Mouse (Mus musculus): ENCODE data around the gene Ggt6. TPM values are rescaled to one million over a fixed set of nuclear protein-coding genes. Genes with fewer than 3 reads are reported as not detected.
"Not testable (repeated sequence)": the region's sequence is repeated elsewhere in the genome, so short reads cannot be mapped to it uniquely, and the experiment has no call there.

The Ggt6 gene
- polyA plus RNA-seq, 1 experiment from 2014 or later, result not detected

GRCm38 (mm10) chr11:72428694-72429093, 6.6 kb upstream of the Ggt6 start:
- H3K4me2 ChIP-seq (ENCODE audit: low read length), result peak overlapping the region; percentile 47
- 4% methylated on average over 5 of the region's 5 CpGs for WGBS

GRCm38 (mm10) chr11:72429288-72429690, 6.0 kb upstream of the Ggt6 start:
- H3K9ac ChIP-seq (ENCODE audit: low read length), result no peak overlapping the region
- H3K4me1 ChIP-seq (ENCODE audit: control insufficient read depth in 2 of 2, insufficient read depth in 2 of 2, low read length in 2 of 2), result 0 out of 4 replicates have a peak, but pooled peaks cover 0 to 2% of the 10 kb centered on the region in 2 experiments

More at GRCm38 (mm10) chr11:72428694-72429093, 6.6 kb upstream of the Ggt6 start:
- no peaks in the 10 kb centered on the region for H3K9me3 ChIP-seq (ENCODE audit: control insufficient read depth, low read length)
- no peak overlapping the region for H3K4me3 ChIP-seq (ENCODE audit: control insufficient read depth in 1 of 2, insufficient read depth in 1 of 2, low read depth in 1 of 2, low read length in 2 of 2)
- H3K9ac ChIP-seq (ENCODE audit: low read length), result no peak overlapping the region
- no peaks in the 10 kb centered on the region for H3K27me3 ChIP-seq (ENCODE audit: control insufficient read depth, insufficient read depth, low read length)
- H3K4me1 ChIP-seq (ENCODE audit: control insufficient read depth in 2 of 2, insufficient read depth in 2 of 2, low read length in 2 of 2), result 0 out of 4 replicates have a peak, but pooled peaks cover 0 to 2% of the 10 kb centered on the region in 2 experiments
- no peaks in the 10 kb centered on the region for H3K36me3 ChIP-seq (ENCODE audit: control insufficient read depth, insufficient read depth, low read length)
- no peak overlapping the region for H3K27ac ChIP-seq (replicated peaks in 1 of 2; ENCODE audit: control insufficient read depth in 1 of 2, insufficient read depth in 1 of 2, low read depth in 2 of 2, low read length in 2 of 2)
- ATAC-seq (ENCODE audit: insufficient number of reproducible peaks, insufficient read depth, low FRiP score, low read depth), result peak; percentile 35; the same call in 1 of the 2 replicates

GRCm38 (mm10) chr11:72430311-72431068, 4.8 kb upstream of the Ggt6 start:
- H3K36me3 ChIP-seq (ENCODE audit: control insufficient read depth, insufficient read depth, low read length); ATAC-seq (ENCODE audit: insufficient number of reproducible peaks, insufficient read depth, low FRiP score, low read depth); H3K9ac ChIP-seq (ENCODE audit: low read length); H3K9me3 ChIP-seq (ENCODE audit: control insufficient read depth, low read length); H3K4me2 ChIP-seq (ENCODE audit: low read length); H3K4me1 ChIP-seq (ENCODE audit: control insufficient read depth in 2 of 2, insufficient read depth in 2 of 2, low read length in 2 of 2); H3K27me3 ChIP-seq (ENCODE audit: control insufficient read depth, insufficient read depth, low read length); H3K4me3 ChIP-seq (ENCODE audit: control insufficient read depth in 1 of 2, insufficient read depth in 1 of 2, low read depth in 1 of 2, low read length in 2 of 2); H3K27ac ChIP-seq (replicated peaks in 1 of 2; ENCODE audit: control insufficient read depth in 1 of 2, insufficient read depth in 1 of 2, low read depth in 2 of 2, low read length in 2 of 2): not testable (repeated sequence)
- WGBS, result 65% methylated on average over 9 of the region's 9 CpGs

More at GRCm38 (mm10) chr11:72429288-72429690, 6.0 kb upstream of the Ggt6 start:
- peak; percentile 72 for ATAC-seq (ENCODE audit: insufficient number of reproducible peaks, insufficient read depth, low FRiP score, low read depth)
- Histone ChIP-seq H3K4me3 (ENCODE audit: control insufficient read depth in 1 of 2, insufficient read depth in 1 of 2, low read depth in 1 of 2, low read length in 2 of 2) (peak overlapping the region; percentile 7 to 28; a peak in 2 of 4 replicates), H3K4me2 (ENCODE audit: low read length) (peak overlapping the region; percentile 47), H3K27me3 (ENCODE audit: control insufficient read depth, insufficient read depth, low read length) (no peaks in the 10 kb centered on the region), H3K9me3 (ENCODE audit: control insufficient read depth, low read length) (no peaks in the 10 kb centered on the region), H3K27ac (replicated peaks in 1 of 2; ENCODE audit: control insufficient read depth in 1 of 2, insufficient read depth in 1 of 2, low read depth in 2 of 2, low read length in 2 of 2) (peak overlapping the region; percentile 34 to 83; a peak in 3 of 4 replicates), H3K36me3 (ENCODE audit: control insufficient read depth, insufficient read depth, low read length) (no peaks in the 10 kb centered on the region)
- 37% methylated on average over 7 of the region's 7 CpGs for WGBS

GRCm38 (mm10) chr11:72435694-72436045, 344 bp downstream of the Ggt6 start:
- no peaks in the 10 kb centered on the region for H3K9me3 ChIP-seq (ENCODE audit: control insufficient read depth, low read length)
- H3K27me3 ChIP-seq (ENCODE audit: control insufficient read depth, insufficient read depth, low read length), result no peaks in the 10 kb centered on the region
- H3K27ac ChIP-seq (replicated peaks in 1 of 2; ENCODE audit: control insufficient read depth in 1 of 2, insufficient read depth in 1 of 2, low read depth in 2 of 2, low read length in 2 of 2), result no peak overlapping the region
- no peak overlapping the region for H3K9ac ChIP-seq (ENCODE audit: low read length)
- H3K4me2 ChIP-seq (ENCODE audit: low read length), result no peak overlapping the region
- peak; percentile 37; the same call in 1 of the 2 replicates for ATAC-seq (ENCODE audit: insufficient number of reproducible peaks, insufficient read depth, low FRiP score, low read depth)
- H3K4me3 ChIP-seq (ENCODE audit: control insufficient read depth in 1 of 2, insufficient read depth in 1 of 2, low read depth in 1 of 2, low read length in 2 of 2), result no peak overlapping the region
- H3K36me3 ChIP-seq (ENCODE audit: control insufficient read depth, insufficient read depth, low read length), result no peaks in the 10 kb centered on the region
- WGBS, result 18% methylated on average over 2 of the region's 2 CpGs
- peaks cover 7 to 8% of the 10 kb centered on the region in 2 experiments; a peak in 3 of 4 replicates for H3K4me1 ChIP-seq (ENCODE audit: control insufficient read depth in 2 of 2, insufficient read depth in 2 of 2, low read length in 2 of 2)

- H3K36me3 ChIP-seq (ENCODE audit: control insufficient read depth, insufficient read depth, low read length), result no peaks in the 10 kb centered on the region
- no peak overlapping the region for H3K27ac ChIP-seq (replicated peaks in 1 of 2; ENCODE audit: control insufficient read depth in 1 of 2, insufficient read depth in 1 of 2, low read depth in 2 of 2, low read length in 2 of 2)
- H3K4me1 ChIP-seq (ENCODE audit: control insufficient read depth in 2 of 2, insufficient read depth in 2 of 2, low read length in 2 of 2), result peaks cover 7 to 8% of the 10 kb centered on the region in 2 experiments; a peak in 3 of 4 replicates
- ATAC-seq (ENCODE audit: insufficient number of reproducible peaks, insufficient read depth, low FRiP score, low read depth), result no peak
- no peak overlapping the region for H3K4me3 ChIP-seq (ENCODE audit: control insufficient read depth in 1 of 2, insufficient read depth in 1 of 2, low read depth in 1 of 2, low read length in 2 of 2)
- H3K9me3 ChIP-seq (ENCODE audit: control insufficient read depth, low read length), result no peaks in the 10 kb centered on the region
- H3K9ac ChIP-seq (ENCODE audit: low read length), result no peak overlapping the region
- H3K27me3 ChIP-seq (ENCODE audit: control insufficient read depth, insufficient read depth, low read length), result no peaks in the 10 kb centered on the region
- no peak overlapping the region for H3K4me2 ChIP-seq (ENCODE audit: low read length)
- 62% methylated on average over 5 of the region's 5 CpGs for WGBS
Measured at GRCm38 (mm10) chr11:72436271-72436670, 945 bp downstream of the Ggt6 start.

GRCm38 (mm10) chr11:72436756-72437650, 1.7 kb downstream of the Ggt6 start:
- H3K36me3 ChIP-seq (ENCODE audit: control insufficient read depth, insufficient read depth, low read length), result no peaks in the 10 kb centered on the region
- H3K4me1 ChIP-seq (ENCODE audit: control insufficient read depth in 2 of 2, insufficient read depth in 2 of 2, low read length in 2 of 2), result peaks cover 9 to 12% of the 10 kb centered on the region in 2 experiments
- H3K4me3 ChIP-seq (ENCODE audit: control insufficient read depth in 1 of 2, insufficient read depth in 1 of 2, low read depth in 1 of 2, low read length in 2 of 2), result no peak overlapping the region
- no peaks in the 10 kb centered on the region for H3K9me3 ChIP-seq (ENCODE audit: control insufficient read depth, low read length)
- H3K9ac ChIP-seq (ENCODE audit: low read length), result no peak overlapping the region
- no peaks in the 10 kb centered on the region for H3K27me3 ChIP-seq (ENCODE audit: control insufficient read depth, insufficient read depth, low read length)
- no peak for ATAC-seq (ENCODE audit: insufficient number of reproducible peaks, insufficient read depth, low FRiP score, low read depth)
- H3K27ac ChIP-seq (replicated peaks in 1 of 2; ENCODE audit: control insufficient read depth in 1 of 2, insufficient read depth in 1 of 2, low read depth in 2 of 2, low read length in 2 of 2), result no peak overlapping the region
- 81% methylated on average over 16 of the region's 16 CpGs for WGBS
- no peak overlapping the region for H3K4me2 ChIP-seq (ENCODE audit: low read length)

GRCm38 (mm10) chr11:72438411-72438810, 3.1 kb downstream of the Ggt6 start:
- no peak overlapping the region for H3K9ac ChIP-seq (ENCODE audit: low read length)
- no peaks in the 10 kb centered on the region for H3K27me3 ChIP-seq (ENCODE audit: control insufficient read depth, insufficient read depth, low read length)
- no peaks in the 10 kb centered on the region for H3K9me3 ChIP-seq (ENCODE audit: control insufficient read depth, low read length)
- no peak overlapping the region for H3K27ac ChIP-seq (replicated peaks in 1 of 2; ENCODE audit: control insufficient read depth in 1 of 2, insufficient read depth in 1 of 2, low read depth in 2 of 2, low read length in 2 of 2)
- no peak overlapping the region for H3K4me2 ChIP-seq (ENCODE audit: low read length)
- peaks cover 12 to 16% of the 10 kb centered on the region in 2 experiments for H3K4me1 ChIP-seq (ENCODE audit: control insufficient read depth in 2 of 2, insufficient read depth in 2 of 2, low read length in 2 of 2)
- ATAC-seq (ENCODE audit: insufficient number of reproducible peaks, insufficient read depth, low FRiP score, low read depth), result no peak
- peaks cover 14% of the 10 kb centered on the region for H3K36me3 ChIP-seq (ENCODE audit: control insufficient read depth, insufficient read depth, low read length)
- 55% methylated on average over 4 of the region's 4 CpGs for WGBS
- H3K4me3 ChIP-seq (ENCODE audit: control insufficient read depth in 1 of 2, insufficient read depth in 1 of 2, low read depth in 1 of 2, low read length in 2 of 2), result no peak overlapping the region
